Mouse (Mus musculus): ENCODE measurements around the gene Gm47969. TPM values are rescaled to one million over a fixed set of nuclear protein-coding genes. Genes with fewer than 3 reads are reported as not detected.
A peak's percentile ranks its signal among the peaks of the same experiment; 100 is the strongest.

Gm47969 gene
- polyA plus RNA-seq, 1 experiment from 2014 or later, result not detected

DNA sequence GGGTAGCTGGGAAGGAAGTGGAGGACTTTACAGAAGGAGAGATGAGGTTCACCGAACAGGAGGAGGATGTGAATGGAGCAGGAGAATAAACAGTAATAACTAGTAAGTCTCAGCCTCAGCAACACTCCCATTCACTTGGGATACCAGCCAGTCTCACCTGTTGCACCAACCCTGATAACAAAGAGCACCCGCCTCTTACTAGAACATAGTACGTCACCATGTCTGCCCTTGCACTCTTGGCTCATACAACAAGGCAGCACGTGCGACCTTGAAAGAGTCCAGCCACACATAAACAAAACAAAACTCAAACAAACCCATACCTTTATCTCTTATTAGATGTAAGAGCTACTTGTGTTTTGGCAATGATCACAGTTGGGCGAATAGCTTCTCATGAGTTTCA lies 12.2 kb upstream of the Gm47969 start:
- WGBS, result 84% methylated on average over 6 of the region's 6 CpGs
- H3K4me2 ChIP-seq (replicated peaks; ENCODE audit: low read depth, low read length), result no peak overlapping the region
- no peak overlapping the region for H3K9ac ChIP-seq (replicated peaks; ENCODE audit: low read depth, low read length)
- H3K27ac ChIP-seq (ENCODE audit: low read length), result no peak overlapping the region
- no peaks in the 10 kb centered on the region for H3K36me3 ChIP-seq (ENCODE audit: control insufficient read depth, insufficient read depth, low read length)
- no peaks in the 10 kb centered on the region for H3K4me1 ChIP-seq (ENCODE audit: control insufficient read depth, insufficient read depth, low read length)
- no peak overlapping the region for H3K4me3 ChIP-seq (ENCODE audit: low read depth, low read length)
- H3K27me3 ChIP-seq (ENCODE audit: control insufficient read depth, insufficient read depth, low read length), result no peaks in the 10 kb centered on the region
- ATAC-seq (ENCODE audit: insufficient number of reproducible peaks, insufficient read depth, low FRiP score, low read depth), result no peak
- H3K9me3 ChIP-seq (ENCODE audit: control insufficient read depth, low read depth, low read length), result no peaks in the 10 kb centered on the region

DNA sequence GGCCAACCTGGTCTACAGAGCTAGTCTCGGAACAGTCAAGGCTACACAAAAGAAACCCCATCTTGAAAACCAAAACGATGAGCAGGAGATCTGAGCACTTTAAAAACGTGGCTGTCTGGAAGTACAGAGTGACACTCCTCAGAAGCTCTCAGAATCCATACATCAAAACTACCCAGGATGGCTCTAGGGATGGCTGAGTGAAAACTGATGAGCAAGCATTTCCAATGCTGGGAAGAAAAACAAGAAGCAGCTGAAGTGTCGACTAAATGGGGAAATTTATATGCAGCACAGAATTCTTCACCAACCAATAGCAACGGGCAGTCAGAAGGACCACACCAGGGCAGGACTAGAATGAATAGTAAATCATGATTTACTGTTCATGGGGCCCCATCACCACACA lies 10.2 kb upstream of the Gm47969 start:
- H3K27ac ChIP-seq (ENCODE audit: low read length), result no peak overlapping the region
- WGBS, result 71% methylated on average over 5 of the region's 5 CpGs
- no peaks in the 10 kb centered on the region for H3K27me3 ChIP-seq (ENCODE audit: control insufficient read depth, insufficient read depth, low read length)
- no peak overlapping the region for H3K4me3 ChIP-seq (ENCODE audit: low read depth, low read length)
- no peak overlapping the region for H3K9ac ChIP-seq (replicated peaks; ENCODE audit: low read depth, low read length)
- H3K9me3 ChIP-seq (ENCODE audit: control insufficient read depth, low read depth, low read length), result no peaks in the 10 kb centered on the region
- no peaks in the 10 kb centered on the region for H3K4me1 ChIP-seq (ENCODE audit: control insufficient read depth, insufficient read depth, low read length)
- H3K36me3 ChIP-seq (ENCODE audit: control insufficient read depth, insufficient read depth, low read length), result no peaks in the 10 kb centered on the region
- H3K4me2 ChIP-seq (replicated peaks; ENCODE audit: low read depth, low read length), result no peak overlapping the region
- no peak for ATAC-seq (ENCODE audit: insufficient number of reproducible peaks, insufficient read depth, low FRiP score, low read depth)

DNA sequence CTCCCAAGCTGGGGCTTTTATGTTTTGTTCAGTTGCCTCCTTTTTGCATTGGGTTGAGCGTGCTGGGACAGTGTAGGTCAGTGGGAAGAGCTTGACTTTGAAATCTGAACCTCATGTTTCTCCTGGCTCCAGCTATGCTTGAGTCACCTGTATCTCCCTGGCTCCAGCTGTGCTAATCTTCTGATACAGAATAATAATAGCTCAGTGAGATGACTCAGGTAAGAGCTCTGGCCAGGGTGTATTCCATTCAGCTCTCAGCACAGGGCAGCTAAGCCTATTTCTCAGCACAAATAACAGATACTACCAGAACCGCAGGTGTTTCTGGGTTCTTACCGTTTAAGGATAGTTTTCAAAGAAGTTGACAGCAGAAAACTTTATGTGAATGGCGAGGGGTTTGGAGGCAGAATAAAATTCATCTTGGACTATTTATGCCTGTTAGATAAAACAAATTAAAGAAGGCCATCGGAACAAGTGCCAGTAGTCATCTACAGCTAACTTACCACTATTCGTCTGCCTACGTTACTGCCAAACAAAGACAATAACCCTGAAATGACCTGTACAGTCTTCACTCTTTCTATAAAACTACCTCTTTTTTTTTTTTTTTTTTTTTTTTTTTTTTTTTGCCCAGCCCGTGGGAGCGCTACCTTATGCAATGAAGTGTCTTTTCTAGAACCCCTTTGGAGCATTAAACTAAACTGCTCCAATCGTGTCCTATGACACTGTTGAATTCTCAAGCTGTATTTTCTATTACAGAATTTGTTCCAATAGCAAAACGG lies 7.7 kb upstream of the Gm47969 start:
- no peak for ATAC-seq (ENCODE audit: insufficient number of reproducible peaks, insufficient read depth, low FRiP score, low read depth)
- Histone ChIP-seq H3K27ac (ENCODE audit: low read length) (no peak overlapping the region), H3K27me3 (ENCODE audit: control insufficient read depth, insufficient read depth, low read length) (no peaks in the 10 kb centered on the region), H3K4me3 (ENCODE audit: low read depth, low read length) (no peak overlapping the region; the same call in 1 of the 2 replicates), H3K36me3 (ENCODE audit: control insufficient read depth, insufficient read depth, low read length) (no peaks in the 10 kb centered on the region), H3K9me3 (ENCODE audit: control insufficient read depth, low read depth, low read length) (no peaks in the 10 kb centered on the region), H3K4me2 (replicated peaks; ENCODE audit: low read depth, low read length) (no peak overlapping the region), H3K4me1 (ENCODE audit: control insufficient read depth, insufficient read depth, low read length) (no peaks in the 10 kb centered on the region), H3K9ac (replicated peaks; ENCODE audit: low read depth, low read length) (no peak overlapping the region)
- 73% methylated on average over 11 of the region's 11 CpGs for WGBS

DNA sequence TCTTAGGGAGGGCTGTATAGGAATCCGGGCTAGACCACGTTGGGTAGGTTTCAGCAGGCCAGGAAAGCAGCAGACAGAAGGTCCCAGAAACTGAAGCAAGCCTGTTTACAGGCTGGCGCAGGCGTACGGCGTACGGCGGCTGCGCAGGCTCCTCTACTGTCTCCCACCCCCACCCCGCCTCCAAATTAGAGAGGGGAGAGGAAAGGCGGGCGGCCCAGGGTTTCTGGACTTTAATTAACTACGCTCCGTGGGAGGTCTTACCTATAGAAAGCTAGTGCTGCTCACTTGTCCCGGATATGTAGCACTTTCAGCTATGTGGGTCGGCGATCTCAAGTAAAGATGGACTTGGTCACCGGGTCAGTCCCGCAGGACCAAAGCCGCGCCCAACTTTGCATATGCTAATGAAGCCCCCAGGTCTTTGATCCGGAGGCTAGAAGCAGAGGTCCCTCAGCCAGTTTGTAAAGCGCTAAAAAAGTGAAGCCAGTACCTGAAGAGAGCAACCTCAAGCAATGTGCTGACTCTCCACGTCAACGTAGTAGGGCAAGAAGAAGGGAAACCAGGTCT lies 6.5 kb upstream of the Gm47969 start, which contains the start of gene Slc19a3:
Slc19a3 (minus strand) TSS at position 340 of the 564 bp plus-strand sequence.
- Histone ChIP-seq H3K9ac (replicated peaks; ENCODE audit: low read depth, low read length) (no peak within 1 kb of the TSS; the same call in 1 of the 2 replicates), H3K27ac (ENCODE audit: low read length) (0 out of 2 replicates have a peak within 1 kb of the TSS, but pooled peaks have one; percentile 17), H3K36me3 (ENCODE audit: control insufficient read depth, insufficient read depth, low read length) (no peaks in the 10 kb centered on the region), H3K4me2 (replicated peaks; ENCODE audit: low read depth, low read length) (peak within 1 kb of the TSS; percentile 59), H3K27me3 (ENCODE audit: control insufficient read depth, insufficient read depth, low read length) (no peaks in the 10 kb centered on the region), H3K9me3 (ENCODE audit: control insufficient read depth, low read depth, low read length) (no peaks in the 10 kb centered on the region), H3K4me1 (ENCODE audit: control insufficient read depth, insufficient read depth, low read length) (no peaks in the 10 kb centered on the region), H3K4me3 (ENCODE audit: low read depth, low read length) (peak within 1 kb of the TSS; percentile 48)
- peak; percentile 86 for ATAC-seq (ENCODE audit: insufficient number of reproducible peaks, insufficient read depth, low FRiP score, low read depth)
- under 1% methylated on average over 25 of the region's 25 CpGs for WGBS

GRCm38 (mm10) chr1:83039080-83039479 lies 5.7 kb upstream of the Gm47969 start:
- WGBS, result 62% methylated on average over 4 of the region's 4 CpGs
- Histone ChIP-seq H3K27ac (ENCODE audit: low read length) (no peak overlapping the region), H3K36me3 (ENCODE audit: control insufficient read depth, insufficient read depth, low read length) (no peaks in the 10 kb centered on the region), H3K9ac (replicated peaks; ENCODE audit: low read depth, low read length) (no peak overlapping the region), H3K9me3 (ENCODE audit: control insufficient read depth, low read depth, low read length) (no peaks in the 10 kb centered on the region), H3K4me2 (replicated peaks; ENCODE audit: low read depth, low read length) (no peak overlapping the region), H3K4me3 (ENCODE audit: low read depth, low read length) (no peak overlapping the region), H3K27me3 (ENCODE audit: control insufficient read depth, insufficient read depth, low read length) (no peaks in the 10 kb centered on the region), H3K4me1 (ENCODE audit: control insufficient read depth, insufficient read depth, low read length) (no peaks in the 10 kb centered on the region)
- no peak for ATAC-seq (ENCODE audit: insufficient number of reproducible peaks, insufficient read depth, low FRiP score, low read depth)

- Histone ChIP-seq H3K4me2 (replicated peaks; ENCODE audit: low read depth, low read length) (no peak within 1 kb of the TSS), H3K4me3 (ENCODE audit: low read depth, low read length) (no peak within 1 kb of the TSS), H3K36me3 (ENCODE audit: control insufficient read depth, insufficient read depth, low read length) (no peaks in the 10 kb centered on the region), H3K4me1 (ENCODE audit: control insufficient read depth, insufficient read depth, low read length) (no peaks in the 10 kb centered on the region), H3K27me3 (ENCODE audit: control insufficient read depth, insufficient read depth, low read length) (no peaks in the 10 kb centered on the region), H3K9me3 (ENCODE audit: control insufficient read depth, low read depth, low read length) (no peaks in the 10 kb centered on the region), H3K9ac (replicated peaks; ENCODE audit: low read depth, low read length) (no peak within 1 kb of the TSS), H3K27ac (ENCODE audit: low read length) (no peak within 1 kb of the TSS)
- WGBS, result 89% methylated on average over 2 of the region's 2 CpGs
- ATAC-seq (ENCODE audit: insufficient number of reproducible peaks, insufficient read depth, low FRiP score, low read depth), result no peak
Measured at GRCm38 (mm10) chr1:83042380-83042779, 2.4 kb upstream of the Gm47969 start, which contains the start of gene Krtap28-10. TSS of gene Krtap28-10 (minus strand) at chr1:83042480.

DNA sequence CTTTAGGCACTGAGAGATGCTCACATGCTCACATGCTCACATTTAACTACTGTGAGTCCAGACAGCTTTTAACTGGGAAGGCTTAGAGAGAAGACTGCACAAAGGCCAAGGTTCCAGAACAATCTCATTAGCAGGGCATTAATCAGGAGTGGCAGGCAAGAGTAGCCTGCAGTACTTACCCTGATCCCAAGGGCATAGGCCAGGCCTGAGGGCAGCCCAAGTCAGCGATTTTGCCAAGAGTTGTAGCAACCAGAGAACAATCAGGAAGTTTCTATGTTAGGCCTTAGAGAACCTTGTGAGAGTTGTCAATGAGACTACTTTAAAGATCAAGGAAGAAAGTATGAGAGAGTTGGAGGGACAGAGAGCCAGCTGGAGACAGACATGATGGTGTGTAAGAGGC lies 13.7 kb downstream of the Gm47969 start:
- Histone ChIP-seq H3K36me3 (ENCODE audit: control insufficient read depth, insufficient read depth, low read length) (no peaks in the 10 kb centered on the region), H3K27ac (ENCODE audit: low read length) (no peak overlapping the region), H3K4me2 (replicated peaks; ENCODE audit: low read depth, low read length) (no peak overlapping the region), H3K9me3 (ENCODE audit: control insufficient read depth, low read depth, low read length) (no peaks in the 10 kb centered on the region), H3K4me1 (ENCODE audit: control insufficient read depth, insufficient read depth, low read length) (no peaks in the 10 kb centered on the region), H3K4me3 (ENCODE audit: low read depth, low read length) (no peak overlapping the region), H3K9ac (replicated peaks; ENCODE audit: low read depth, low read length) (no peak overlapping the region), H3K27me3 (ENCODE audit: control insufficient read depth, insufficient read depth, low read length) (no peaks in the 10 kb centered on the region)
- 18% methylated on average over 1 of the region's 1 CpGs for WGBS
- no peak for ATAC-seq (ENCODE audit: insufficient number of reproducible peaks, insufficient read depth, low FRiP score, low read depth)

DNA sequence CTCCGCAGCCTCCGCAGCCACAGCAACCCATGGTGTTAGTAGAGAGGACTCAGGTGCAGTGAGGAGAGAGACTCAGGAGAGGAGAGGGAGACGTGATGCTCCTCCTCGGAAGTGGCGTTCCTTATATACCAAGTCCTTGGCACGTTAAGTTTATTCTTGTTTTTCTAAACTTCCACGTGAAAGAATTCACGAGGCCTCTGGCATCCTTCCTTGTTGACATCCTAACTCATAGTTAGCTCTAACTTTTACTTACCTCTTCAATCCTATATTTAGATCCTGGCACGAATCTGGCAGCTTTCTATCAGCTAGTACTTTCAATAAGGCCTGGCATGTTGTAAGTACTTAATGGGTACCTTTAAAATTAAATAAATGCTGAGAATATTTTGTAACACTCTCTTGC lies 14.5 kb downstream of the Gm47969 start, which contains the start of gene A030005K14Rik:
A030005K14Rik (minus strand) TSS at position 101 of the 400 bp plus-strand sequence.
- H3K9me3 ChIP-seq (ENCODE audit: control insufficient read depth, low read depth, low read length), result no peaks in the 10 kb centered on the region
- no peaks in the 10 kb centered on the region for H3K36me3 ChIP-seq (ENCODE audit: control insufficient read depth, insufficient read depth, low read length)
- ATAC-seq (ENCODE audit: insufficient number of reproducible peaks, insufficient read depth, low FRiP score, low read depth), result no peak
- H3K4me2 ChIP-seq (replicated peaks; ENCODE audit: low read depth, low read length), result no peak within 1 kb of the TSS
- no peak within 1 kb of the TSS for H3K27ac ChIP-seq (ENCODE audit: low read length)
- H3K4me1 ChIP-seq (ENCODE audit: control insufficient read depth, insufficient read depth, low read length), result no peaks in the 10 kb centered on the region
- no peaks in the 10 kb centered on the region for H3K27me3 ChIP-seq (ENCODE audit: control insufficient read depth, insufficient read depth, low read length)
- WGBS, result 86% methylated on average over 9 of the region's 9 CpGs
- no peak within 1 kb of the TSS for H3K9ac ChIP-seq (replicated peaks; ENCODE audit: low read depth, low read length)
- H3K4me3 ChIP-seq (ENCODE audit: low read depth, low read length), result no peak within 1 kb of the TSS

Measured in stomach, embryonic 14.5 days (tissue).